Mouse (Mus musculus): Measurements from ENCODE around the gene Fgf7. TPM values are rescaled to one million over a fixed set of nuclear protein-coding genes. Genes with fewer than 3 reads are reported as not detected.

Gene Fgf7
- 5.8 and 8.0 TPM in 2 replicates for polyA plus RNA-seq (2015; fragmentation: Nextera tagmentation; extraction: Ambion mirVana)

DNA sequence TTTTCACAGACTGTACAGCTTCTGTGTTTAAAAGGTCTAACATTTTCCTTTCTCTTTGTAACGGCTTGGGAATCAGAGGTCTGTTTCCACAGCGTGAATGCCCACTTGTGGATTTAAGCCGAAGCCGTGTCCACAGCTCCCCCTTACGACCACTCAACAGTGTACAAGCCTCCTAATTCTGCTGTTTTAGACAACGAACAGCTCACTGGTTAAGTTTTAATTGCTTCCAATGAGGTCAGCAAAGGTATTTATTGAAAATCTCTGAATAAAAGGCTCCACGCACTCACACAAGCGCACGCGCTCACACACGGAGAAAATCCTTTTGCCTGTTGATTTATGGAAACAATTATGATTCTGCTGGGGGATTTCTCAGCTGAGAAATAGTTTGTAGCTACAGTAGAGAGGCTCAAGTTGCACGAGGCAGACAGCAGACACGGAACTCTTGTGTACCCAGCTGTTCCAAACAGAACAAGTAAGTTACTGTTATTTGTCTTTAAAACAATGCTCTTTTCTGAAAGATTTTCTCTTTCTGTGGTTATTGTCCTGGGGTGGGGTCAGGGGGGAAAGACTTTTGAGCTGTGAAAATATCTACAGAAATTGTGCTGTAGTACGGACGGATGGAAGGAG is at the start of gene Fgf7:
Gene Fgf7 (plus strand): TSS at position 280 of the 627 bp plus-strand sequence.

Other genes with a start within 250 kb of the Fgf7 start
- 21.7 and 23.2 TPM in 2 replicates for gene Galk2, start 175.5 kb upstream of the Fgf7 start, polyA plus RNA-seq (2015; fragmentation: Nextera tagmentation; extraction: Ambion mirVana)
- gene Cops2, start 175.5 kb upstream of the Fgf7 start, polyA plus RNA-seq (2015; fragmentation: Nextera tagmentation; extraction: Ambion mirVana), result 50.2 and 61.9 TPM in 2 replicates
- 0.10 TPM in 1 of 2 replicates, not detected in the other for gene Fam227b, start 117.3 kb downstream of the Fgf7 start, polyA plus RNA-seq (2015; fragmentation: Nextera tagmentation; extraction: Ambion mirVana)
- 18.3 and 20.1 TPM in 2 replicates for gene Dtwd1, start 117.5 kb downstream of the Fgf7 start, polyA plus RNA-seq (2015; fragmentation: Nextera tagmentation; extraction: Ambion mirVana)
- not detected in 2 replicates for gene Gm17555, start 180.4 kb downstream of the Fgf7 start, polyA plus RNA-seq (2015; fragmentation: Nextera tagmentation; extraction: Ambion mirVana)